Mouse (Mus musculus) heart, embryonic 13.5 days (tissue): ENCODE results near the gene Rps2. TPM values are rescaled to one million over a fixed set of nuclear protein-coding genes. Genes with fewer than 3 reads are reported as not detected.
A peak's percentile ranks its signal among the peaks of the same experiment; 100 is the strongest.

Experiments used
- ATAC-seq: fragments of 200-750 bp; cut with Nextera tagmentation; 2 replicates; pipeline ENCODE4 v1.8.0; 2017; ENCODE audit warnings: moderate TSS enrichment; ENCODE audit not compliant: insufficient number of reproducible peaks, low FRiP score, low TSS enrichment; ENCODE audit errors: extremely low read depth
- H3K27ac ChIP-seq: fragments of 300-500 bp; sonication (generic); replicated peaks from 2 replicates; pipeline ENCODE4 v1.5.1; 2015; ENCODE audit warnings: moderate library complexity, mild to moderate bottlenecking, inconsistent platforms
- H3K27me3 ChIP-seq: fragments of 300-500 bp; sonication (generic); replicated peaks from 2 replicates; pipeline ENCODE4 v1.6.1; 2015; ENCODE audit warnings: mild to moderate bottlenecking, inconsistent platforms
- H3K36me3 ChIP-seq: fragments of 300-500 bp; sonication (generic); 2 replicates; pipeline ENCODE4 v1.6.1; 2015; ENCODE audit warnings: mild to moderate bottlenecking, inconsistent platforms
- H3K4me1 ChIP-seq: fragments of 300-500 bp; sonication (generic); 2 replicates; pipeline ENCODE4 v1.6.1; 2015; ENCODE audit warnings: inconsistent platforms
- H3K4me2 ChIP-seq: fragments of 300-500 bp; sonication (generic); 2 replicates; pipeline ENCODE4 v1.6.1; 2015; ENCODE audit warnings: inconsistent platforms, mild to moderate bottlenecking, moderate library complexity
- H3K4me3 ChIP-seq: fragments of 300-500 bp; sonication (generic); 2 replicates; pipeline ENCODE4 v1.5.1; 2015; ENCODE audit warnings: moderate library complexity, mild to moderate bottlenecking, inconsistent platforms
- H3K9ac ChIP-seq: fragments of 300-500 bp; sonication (generic); 2 replicates; pipeline ENCODE4 v1.6.1; 2015; ENCODE audit warnings: inconsistent platforms, mild to moderate bottlenecking, moderate library complexity
- H3K9me3 ChIP-seq: fragments of 300-500 bp; sonication (generic); 2 replicates; pipeline ENCODE4 v1.6.1; 2016; ENCODE audit warnings: inconsistent platforms
- WGBS: fragments of 180-500 bp; shearing (Covaris S2); methylation state at CpG from one replicate; pipeline ENCODE4 v1.1.7; 2015; ENCODE audit warnings: mixed read lengths; 5-methylcytosine and 5-hydroxymethylcytosine counted together
- polyA plus RNA-seq: library from polyadenylated mRNA; unstranded; fragments of >200 nt; fragmentation: Nextera tagmentation; extraction: Ambion mirVana; gene quantifications from 2 replicates; pipeline ENCODE4 v1.2.1, GENCODE M21; 2015

Gene Rps2
- polyA plus RNA-seq, 1 experiment from 2014 or later, result 903 TPM

DNA sequence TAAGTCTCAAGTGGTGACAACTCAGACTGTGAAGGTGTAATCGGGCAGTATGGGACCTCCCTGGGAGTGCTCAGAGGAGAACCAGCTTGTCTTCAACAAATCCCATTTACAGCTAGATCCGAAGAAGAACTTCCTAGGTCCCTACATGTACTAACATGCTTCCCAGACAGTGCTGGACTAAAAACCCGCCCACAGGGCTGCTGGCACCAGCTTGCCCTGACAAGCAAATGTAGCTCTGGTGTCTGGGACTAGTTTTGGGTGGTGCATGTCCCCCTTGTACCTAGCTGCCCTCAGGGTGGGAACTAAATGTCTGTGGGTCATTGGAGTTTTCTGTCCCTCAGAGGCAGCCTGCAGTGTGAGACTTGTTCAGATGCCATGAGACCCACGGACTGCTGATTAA lies 33.6 kb downstream of the Rps2 start:
- Histone ChIP-seq H3K36me3 (no peaks in the 10 kb centered on the region), H3K27ac (no peak overlapping the region), H3K4me3 (no peak overlapping the region), H3K27me3 (peaks cover 86% of the 10 kb centered on the region), H3K9ac (no peak overlapping the region), H3K9me3 (no peaks in the 10 kb centered on the region), H3K4me1 (peaks cover 13% of the 10 kb centered on the region), H3K4me2 (no peak overlapping the region)
- no peak for ATAC-seq
- 9% methylated on average over 4 of the region's 4 CpGs for WGBS

DNA sequence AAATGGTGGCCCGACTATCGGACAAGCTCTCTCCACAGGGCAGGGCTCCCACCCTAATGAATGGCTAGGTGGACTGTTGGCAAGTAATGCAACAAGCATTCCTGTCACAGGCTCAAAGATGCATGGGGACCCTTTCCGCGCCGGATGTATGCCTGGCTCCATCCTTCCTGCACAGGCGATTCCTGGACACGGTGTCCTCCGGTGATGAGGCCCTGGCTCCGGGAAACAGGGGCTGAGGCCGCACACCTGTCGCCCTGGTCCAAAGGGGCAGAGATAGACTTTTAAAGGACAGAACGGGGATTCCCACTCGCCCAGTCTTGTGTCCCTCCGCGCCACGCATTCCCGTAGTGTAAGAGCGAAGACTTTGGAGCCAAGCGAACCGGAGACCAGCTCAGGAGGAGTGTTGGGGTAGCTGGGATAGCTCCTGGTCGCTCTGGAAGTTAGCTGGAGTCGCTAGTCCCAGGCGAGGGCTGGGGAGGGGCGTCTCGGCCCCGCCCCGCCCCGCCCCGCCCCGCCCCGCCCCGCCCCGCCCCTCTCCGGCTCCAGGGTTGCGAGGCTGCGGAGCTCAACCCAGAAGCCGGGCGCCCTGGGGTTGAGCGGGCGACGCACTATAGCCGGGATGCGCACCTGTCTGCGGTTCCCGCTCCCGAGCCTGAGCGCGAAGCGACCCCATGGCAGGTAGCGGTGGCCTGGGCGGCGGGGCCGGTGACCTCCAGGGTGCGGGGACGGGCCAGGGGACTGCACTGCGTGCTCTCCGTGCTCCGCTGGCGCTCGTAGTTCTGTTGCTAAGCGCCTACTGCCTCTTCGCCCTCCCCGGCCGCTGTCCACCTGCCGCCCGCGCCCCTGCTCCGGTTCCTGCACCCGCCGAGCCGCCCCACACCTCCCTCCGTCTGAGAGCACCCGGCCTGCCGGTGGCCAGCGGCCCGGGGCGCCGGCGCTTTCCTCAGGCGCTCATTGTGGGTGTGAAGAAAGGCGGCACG lies 34.8 kb downstream of the Rps2 start, which contains the start of gene Hs3st6:
Gene Hs3st6 (plus strand): TSS at position 574 of the 980 bp plus-strand sequence.
- ATAC-seq, result peak; percentile 70; the same call in 1 of the 2 replicates
- Histone ChIP-seq H3K27ac (no peak within 1 kb of the TSS), H3K9ac (peak within 1 kb of the TSS; percentile 71), H3K27me3 (peaks cover 93% of the 10 kb centered on the region), H3K4me3 (peak within 1 kb of the TSS; percentile 61), H3K9me3 (no peaks in the 10 kb centered on the region), H3K4me2 (peak within 1 kb of the TSS; percentile 96), H3K4me1 (peaks cover 13% of the 10 kb centered on the region), H3K36me3 (no peaks in the 10 kb centered on the region)
- WGBS, result under 1% methylated on average over 68 of the region's 82 CpGs

DNA sequence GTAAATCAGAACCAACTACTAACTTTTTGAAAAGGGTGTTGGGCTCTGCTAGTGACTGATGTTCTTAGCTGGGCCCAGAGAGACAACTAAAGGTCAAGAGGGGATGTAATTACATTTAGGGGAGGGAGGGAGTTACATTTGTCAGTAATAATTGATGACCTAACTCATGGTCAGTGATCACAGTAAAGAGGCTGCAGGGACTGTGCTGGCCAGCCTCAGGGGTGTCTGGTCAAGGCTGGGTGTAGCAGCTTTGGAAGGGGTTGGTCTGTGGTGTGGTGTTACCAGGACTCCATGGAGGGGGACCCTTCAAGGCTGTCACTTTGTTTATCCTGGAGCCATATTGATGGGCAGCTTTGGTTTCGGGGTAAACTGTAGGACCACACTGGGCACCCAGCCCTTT lies 39.5 kb downstream of the Rps2 start:
- ATAC-seq, result no peak
- 65% methylated on average over 1 of the region's 1 CpGs for WGBS
- H3K27me3 ChIP-seq, result peaks cover 59% of the 10 kb centered on the region

DNA sequence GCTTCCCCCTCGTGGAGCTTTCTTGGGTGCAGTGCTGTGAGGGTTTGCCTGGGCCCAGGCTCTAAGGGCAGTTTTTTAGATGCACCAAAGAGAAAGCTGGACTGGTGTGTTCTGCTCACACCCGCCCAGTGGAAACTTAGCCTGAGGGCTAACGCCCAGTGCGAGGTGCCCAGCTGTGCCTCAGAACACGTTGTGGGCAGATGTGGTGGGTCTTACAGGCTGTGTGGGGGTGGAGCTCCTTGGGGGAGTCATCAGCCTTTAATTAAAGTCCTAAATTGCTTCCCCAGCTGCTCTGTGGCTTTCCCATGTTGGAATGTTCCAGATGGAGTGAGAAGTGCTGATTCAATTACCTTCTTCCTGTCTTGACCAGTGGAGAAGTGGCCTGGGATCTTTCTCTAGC lies 43.2 kb downstream of the Rps2 start:
- H3K4me1 ChIP-seq, result peaks cover 23% of the 10 kb centered on the region
- no peak overlapping the region for H3K9ac ChIP-seq
- no peaks in the 10 kb centered on the region for H3K9me3 ChIP-seq
- H3K4me2 ChIP-seq, result no peak overlapping the region
- ATAC-seq, result no peak
- no peak overlapping the region for H3K27ac ChIP-seq
- H3K36me3 ChIP-seq, result no peaks in the 10 kb centered on the region
- no peak overlapping the region for H3K4me3 ChIP-seq
- WGBS, result 58% methylated on average over 5 of the region's 5 CpGs
- H3K27me3 ChIP-seq, result peaks cover 22% of the 10 kb centered on the region

More for the DNA sequence above, 39.5 kb downstream of the Rps2 start:
- Histone ChIP-seq H3K4me3 (no peak overlapping the region), H3K4me1 (peaks cover 18% of the 10 kb centered on the region), H3K9ac (no peak overlapping the region), H3K4me2 (no peak overlapping the region), H3K27ac (no peak overlapping the region), H3K9me3 (no peaks in the 10 kb centered on the region), H3K36me3 (no peaks in the 10 kb centered on the region)

DNA sequence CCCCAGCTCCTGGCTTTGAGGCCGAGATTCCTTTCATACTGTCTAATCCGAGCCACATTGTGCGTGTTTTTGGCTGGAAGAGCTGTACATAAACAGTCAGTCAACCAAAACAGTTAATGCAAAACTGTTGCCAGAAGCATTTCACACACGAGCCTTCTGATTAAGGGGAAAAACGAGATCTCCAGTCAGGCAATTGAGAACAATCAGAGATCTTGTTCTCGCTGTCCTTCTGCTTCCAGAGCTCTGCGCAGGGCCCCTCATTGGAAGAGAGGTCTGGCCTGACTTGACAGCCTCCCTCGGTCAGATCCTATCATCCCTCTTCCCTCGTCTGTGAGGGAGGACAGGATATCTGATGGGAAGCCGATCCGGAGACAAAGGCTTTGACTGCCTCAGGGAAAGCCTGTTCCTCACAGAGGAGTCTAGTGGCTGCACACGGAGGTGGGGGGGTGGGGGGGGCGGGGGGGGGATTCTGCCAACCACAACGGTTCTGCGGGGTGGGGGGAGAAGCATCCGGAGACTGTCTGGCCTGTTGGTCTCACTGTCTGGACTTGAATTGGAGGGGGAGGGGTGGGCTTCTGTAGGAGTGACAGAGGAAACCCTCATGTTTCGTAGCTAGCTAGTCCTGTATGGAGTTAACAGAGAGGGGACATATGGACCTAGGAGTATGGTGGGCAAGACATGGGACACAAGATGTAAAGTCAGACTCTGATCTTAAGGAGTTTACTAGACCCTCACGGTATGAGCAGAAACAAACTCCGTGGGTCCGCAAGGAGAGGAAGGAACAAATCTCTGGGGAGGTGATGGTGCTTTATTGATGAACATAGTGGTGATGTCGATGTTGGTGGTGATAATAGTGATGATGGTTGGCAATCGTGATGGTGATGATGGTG lies 47.3 kb downstream of the Rps2 start:
- WGBS, result 35% methylated on average over 21 of the region's 22 CpGs
- H3K27me3 ChIP-seq, result peaks cover 15% of the 10 kb centered on the region
- peaks cover 29% of the 10 kb centered on the region for H3K4me1 ChIP-seq
- ATAC-seq, result no peak
- H3K9ac ChIP-seq, result peak overlapping the region; percentile 20
- peak overlapping the region; percentile 35 for H3K4me2 ChIP-seq
- H3K4me3 ChIP-seq, result no peak overlapping the region
- no peaks in the 10 kb centered on the region for H3K9me3 ChIP-seq
- H3K36me3 ChIP-seq, result no peaks in the 10 kb centered on the region
- H3K27ac ChIP-seq, result no peak overlapping the region

DNA sequence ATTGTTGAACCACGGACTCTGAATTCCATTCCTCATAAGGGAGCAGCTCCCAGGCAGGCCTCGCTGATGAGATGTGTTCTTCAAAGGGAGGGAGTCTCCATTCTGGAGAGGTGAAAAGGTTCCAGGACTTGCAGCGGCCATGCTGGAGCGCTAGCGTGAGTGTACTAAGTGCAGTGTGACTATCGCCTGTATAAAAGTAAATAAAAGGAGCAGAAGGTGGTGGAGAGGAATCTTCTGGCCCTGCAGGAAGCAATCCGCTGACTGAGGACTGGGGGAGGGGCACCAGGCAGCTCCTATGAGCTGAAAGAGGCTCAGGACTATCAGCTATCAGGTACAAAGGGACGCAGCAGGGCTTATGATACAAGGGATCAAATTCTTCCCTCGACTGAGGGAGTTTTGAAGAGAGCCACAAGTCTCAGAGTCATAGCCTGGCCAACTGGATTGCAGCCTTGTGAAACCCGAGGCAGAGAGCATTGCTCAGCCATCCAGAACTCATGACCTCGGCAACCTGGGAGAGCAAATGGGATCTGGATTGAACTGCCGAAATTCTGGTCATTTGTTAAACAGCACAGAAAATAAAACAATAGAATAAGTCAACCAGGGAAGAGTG lies 48.5 kb downstream of the Rps2 start:
- Histone ChIP-seq H3K27me3 (peaks cover 10% of the 10 kb centered on the region), H3K4me1 (peaks cover 29% of the 10 kb centered on the region), H3K36me3 (no peaks in the 10 kb centered on the region), H3K4me3 (no peak overlapping the region), H3K27ac (no peak overlapping the region), H3K9ac (0 out of 2 replicates have a peak overlapping the region, but pooled peaks have one; percentile 8), H3K4me2 (no peak overlapping the region), H3K9me3 (no peaks in the 10 kb centered on the region)
- 25% methylated on average over 12 of the region's 12 CpGs for WGBS
- ATAC-seq, result no peak

DNA sequence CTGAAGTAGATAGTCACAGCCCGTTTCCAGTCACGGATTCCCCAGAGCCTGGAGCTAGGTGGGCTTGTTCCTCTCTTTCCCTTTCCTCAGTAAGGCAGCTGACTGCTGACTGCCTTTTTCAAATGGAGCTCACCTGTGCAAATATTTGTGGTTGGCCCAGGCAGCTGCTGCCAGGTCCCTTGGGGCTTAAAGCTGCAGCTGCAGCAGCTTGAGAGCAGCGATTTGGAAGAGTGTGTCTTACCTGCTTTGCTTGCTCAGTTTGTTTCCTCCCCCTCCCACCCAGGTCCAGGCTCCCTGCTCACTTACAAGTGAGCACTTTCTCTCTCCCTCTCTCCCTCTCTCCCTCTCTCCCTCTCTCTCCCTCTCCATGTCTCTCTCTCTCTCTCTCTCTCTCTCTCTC lies 51.2 kb downstream of the Rps2 start:
- Histone ChIP-seq H3K9ac (no peak overlapping the region), H3K27ac (no peak overlapping the region), H3K4me2 (no peak overlapping the region), H3K36me3 (no peaks in the 10 kb centered on the region), H3K27me3 (peaks cover 10% of the 10 kb centered on the region), H3K9me3 (0 out of 2 replicates have a peak, but pooled peaks cover 5% of the 10 kb centered on the region), H3K4me3 (no peak overlapping the region), H3K4me1 (peaks cover 16% of the 10 kb centered on the region)
- 38% methylated on average over 3 of the region's 3 CpGs for WGBS
- ATAC-seq, result no peak

Other genes with a start within 250 kb of the Rps2 start
- 24.5 and 25.9 TPM in 2 replicates for gene E4f1, start 247.8 kb upstream of the Rps2 start, polyA plus RNA-seq
- 61.3 and 66.8 TPM in 2 replicates for gene Pgp, start 247.7 kb upstream of the Rps2 start, polyA plus RNA-seq
- gene Bricd5, start 244.2 kb upstream of the Rps2 start, polyA plus RNA-seq, result 0.27 TPM in 1 of 2 replicates, not detected in the other
- 18.1 TPM in 2 replicates for gene Mlst8, start 239.0 kb upstream of the Rps2 start, polyA plus RNA-seq
- 0.55 and 0.76 TPM in 2 replicates for gene Caskin1, start 229.5 kb upstream of the Rps2 start, polyA plus RNA-seq
- gene Traf7, start 190.2 kb upstream of the Rps2 start, polyA plus RNA-seq, result 72.5 and 76.1 TPM in 2 replicates
- 1.0 and 1.4 TPM in 2 replicates for gene Rab26, start 183.9 kb upstream of the Rps2 start, polyA plus RNA-seq
- 10.9 and 14.2 TPM in 2 replicates for gene Pkd1, start 168.3 kb upstream of the Rps2 start, polyA plus RNA-seq
- gene Tsc2, start 85.5 kb upstream of the Rps2 start, polyA plus RNA-seq, result 43.4 and 47.9 TPM in 2 replicates
- 9.6 and 9.8 TPM in 2 replicates for gene Nthl1, start 85.4 kb upstream of the Rps2 start, polyA plus RNA-seq
- 46.8 and 51.1 TPM in 2 replicates for gene Slc9a3r2, start 67.8 kb upstream of the Rps2 start, polyA plus RNA-seq
- gene Npw, start 59.7 kb upstream of the Rps2 start, polyA plus RNA-seq, result not detected in 2 replicates
- gene Zfp598, start 48.4 kb upstream of the Rps2 start, polyA plus RNA-seq, result 15.1 and 15.8 TPM in 2 replicates
- gene Syngr3, start 28.2 kb upstream of the Rps2 start, polyA plus RNA-seq, result 0.59 and 0.83 TPM in 2 replicates
- 31.4 and 31.9 TPM in 2 replicates for gene Gfer, start 22.0 kb upstream of the Rps2 start, polyA plus RNA-seq
- gene Noxo1, start 21.9 kb upstream of the Rps2 start, polyA plus RNA-seq, result 1.1 TPM in 2 replicates
- gene Tbl3, start 10.5 kb upstream of the Rps2 start, polyA plus RNA-seq, result 45.7 and 47.4 TPM in 2 replicates
- not detected in 2 replicates for gene Rnf151, start 53 bp upstream of the Rps2 start, polyA plus RNA-seq
- gene Ndufb10, start 6.4 kb downstream of the Rps2 start, polyA plus RNA-seq, result 344 and 399 TPM in 2 replicates
- 0.68 and 1.1 TPM in 2 replicates for gene Rpl3l, start 9.7 kb downstream of the Rps2 start, polyA plus RNA-seq
- 18.0 and 20.4 TPM in 2 replicates for gene Msrb1, start 18.5 kb downstream of the Rps2 start, polyA plus RNA-seq
- gene Hs3st6, start 34.9 kb downstream of the Rps2 start, polyA plus RNA-seq, result 0.24 and 0.59 TPM in 2 replicates
- gene Meiob, start 86.2 kb downstream of the Rps2 start, polyA plus RNA-seq, result not detected in 2 replicates
- gene Hagh, start 122.0 kb downstream of the Rps2 start, polyA plus RNA-seq, result 47.3 and 54.5 TPM in 2 replicates
- 36.9 and 39.7 TPM in 2 replicates for gene Fahd1, start 132.2 kb downstream of the Rps2 start, polyA plus RNA-seq
- gene Igfals, start 147.9 kb downstream of the Rps2 start, polyA plus RNA-seq, result 0.11 and 0.50 TPM in 2 replicates
- gene Nubp2, start 168.2 kb downstream of the Rps2 start, polyA plus RNA-seq, result 36.1 and 41.4 TPM in 2 replicates
- gene Spsb3, start 168.5 kb downstream of the Rps2 start, polyA plus RNA-seq, result 27.8 and 29.9 TPM in 2 replicates
- gene Eme2, start 177.0 kb downstream of the Rps2 start, polyA plus RNA-seq, result 20.7 and 22.5 TPM in 2 replicates
- 79.2 and 81.5 TPM in 2 replicates for gene Mrps34, start 177.0 kb downstream of the Rps2 start, polyA plus RNA-seq
- gene Nme3, start 178.4 kb downstream of the Rps2 start, polyA plus RNA-seq, result 32.0 and 41.0 TPM in 2 replicates
- gene Mapk8ip3, start 218.9 kb downstream of the Rps2 start, polyA plus RNA-seq, result 24.1 and 25.2 TPM in 2 replicates
- 122 and 123 TPM in 2 replicates for gene Jpt2, start 242.6 kb downstream of the Rps2 start, polyA plus RNA-seq